20 mouse cellular contexts compared by ENCODE assay signal in genomic region chr10:67880692-67881091, GRCm38 (mm10). TPM values are rescaled to one million over a fixed set of nuclear protein-coding genes. Genes with fewer than 3 reads are reported as not detected.
"Had no signal": no experiment of that assay in that cellular context is flagged by ENCODE, and none has a peak within 500 bp of the region (broad histone marks: within the 10 kb centered on the region; RNA-seq: fewer than 3 reads in every experiment).

No protein-coding gene starts in this region.

- H3K27me3 ChIP-seq: neural tube, embryonic 13.5 days; neural tube, embryonic 15.5 days had no signal

- H3K4me1 ChIP-seq: midbrain, embryonic 10.5 days; midbrain, embryonic 12.5 days; neural tube, embryonic 13.5 days; neural tube, embryonic 15.5 days had no signal

- H3K9me3 ChIP-seq: midbrain, embryonic 10.5 days; neural tube, embryonic 13.5 days; neural tube, embryonic 15.5 days had no signal

- H3K36me3 ChIP-seq: midbrain, embryonic 10.5 days; midbrain, embryonic 12.5 days; neural tube, embryonic 13.5 days; neural tube, embryonic 15.5 days had no signal

- DNase-seq: lung, adult 18-20 months; lung, embryonic 14.5 days; lung, postnatal 10 days; lung, postnatal 4 days; midbrain, embryonic 14.5 days; retina, postnatal 1 day; right cerebral cortex, adult 18-20 months; right cerebral cortex, postnatal 25 days; right cerebral cortex, postnatal 4 days; spleen, adult 18-20 months; thymus, adult 18-20 months; thymus, postnatal 14 days; thymus, postnatal 36 days had no signal

- H3K4me3 ChIP-seq: midbrain, embryonic 10.5 days; midbrain, embryonic 12.5 days; myocyte; neural tube, embryonic 13.5 days; neural tube, embryonic 15.5 days had no signal

- H3K4me2 ChIP-seq: lung, embryonic 14.5 days; midbrain, embryonic 12.5 days; neural tube, embryonic 13.5 days; neural tube, embryonic 15.5 days had no signal

- ATAC-seq: midbrain, embryonic 16.5 days had no signal

- H3K27ac ChIP-seq: midbrain, embryonic 10.5 days; midbrain, embryonic 12.5 days; neural tube, embryonic 13.5 days; neural tube, embryonic 15.5 days had no signal

- H3K9ac ChIP-seq: lung, embryonic 14.5 days; midbrain, embryonic 12.5 days; neural tube, embryonic 13.5 days; neural tube, embryonic 15.5 days had no signal

RNA-seq across cellular contexts. Expression of gene Zfp365, which starts 31.8 kb away (rescaled TPM):
- total RNA-seq: megakaryocyte, adult 5-6 weeks had no signal
